Mouse (Mus musculus) CD8-positive naive resting alpha-beta T cell, adult 2 months (primary cell): ENCODE results near the gene Rin3.

Experiments used
- DNase-seq, 2 experiments: peaks; one replicate each; pipeline ENCODE4 v3.0.0; 2022; ENCODE audit warnings: low read depth in 2 of 2, low spot score in 2 of 2

The Rin3 gene

DNA sequence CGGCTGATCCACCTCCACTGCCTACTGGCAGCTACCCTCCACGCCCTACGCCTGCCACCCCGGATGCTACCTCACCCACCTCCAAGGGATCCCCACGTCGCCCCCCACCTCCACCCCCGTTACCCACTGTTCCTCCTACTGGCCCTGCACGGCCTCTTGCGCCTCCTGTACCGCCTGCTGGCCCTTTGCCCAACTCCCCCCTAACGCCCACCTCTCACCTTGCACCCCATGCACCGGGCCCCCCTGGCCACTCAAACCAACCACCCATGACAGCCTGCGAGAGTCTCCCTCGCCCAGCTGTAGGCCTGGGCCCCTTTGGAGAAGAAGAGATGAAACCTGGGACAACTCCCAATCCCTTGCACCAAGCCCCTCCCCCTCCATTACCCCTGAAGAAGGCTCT lies 85.7 kb downstream of the Rin3 start:
- DNase-seq, result no peak

DNA sequence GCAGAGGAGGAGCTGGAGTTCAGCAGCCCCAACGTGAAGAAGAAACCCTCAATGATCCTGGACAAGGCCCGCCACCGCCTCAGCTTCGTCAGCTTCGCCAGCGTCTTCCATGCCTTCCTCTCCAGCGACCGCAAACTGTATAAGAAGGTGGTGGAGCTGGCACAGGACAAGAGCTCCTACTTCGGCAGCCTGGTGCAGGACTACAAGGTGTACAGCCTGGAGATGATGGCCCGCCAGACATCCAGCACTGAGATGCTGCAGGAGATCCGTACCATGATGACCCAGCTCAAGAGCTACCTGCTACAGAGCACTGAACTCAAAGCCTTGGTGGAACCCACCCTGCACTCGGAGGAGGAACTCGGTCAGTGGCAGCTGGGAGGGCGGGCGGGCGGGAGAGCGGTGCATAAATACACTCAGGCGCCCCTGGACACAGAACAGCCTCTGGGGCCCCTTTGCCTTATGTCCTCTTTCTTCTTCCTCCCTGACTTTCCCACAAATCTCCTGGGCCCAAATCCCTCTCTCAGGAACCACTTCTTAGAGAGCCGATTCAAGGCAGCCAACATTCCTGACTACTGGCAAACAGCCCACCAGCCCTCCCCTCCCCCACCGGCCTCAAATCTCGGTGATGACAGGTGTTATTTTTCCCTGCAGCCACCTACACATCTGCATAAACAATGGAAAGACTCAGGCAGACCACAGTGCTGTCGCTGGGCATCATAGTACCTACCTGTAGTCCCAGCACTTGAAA lies 86.8 kb downstream of the Rin3 start:
- no peak for DNase-seq

DNA sequence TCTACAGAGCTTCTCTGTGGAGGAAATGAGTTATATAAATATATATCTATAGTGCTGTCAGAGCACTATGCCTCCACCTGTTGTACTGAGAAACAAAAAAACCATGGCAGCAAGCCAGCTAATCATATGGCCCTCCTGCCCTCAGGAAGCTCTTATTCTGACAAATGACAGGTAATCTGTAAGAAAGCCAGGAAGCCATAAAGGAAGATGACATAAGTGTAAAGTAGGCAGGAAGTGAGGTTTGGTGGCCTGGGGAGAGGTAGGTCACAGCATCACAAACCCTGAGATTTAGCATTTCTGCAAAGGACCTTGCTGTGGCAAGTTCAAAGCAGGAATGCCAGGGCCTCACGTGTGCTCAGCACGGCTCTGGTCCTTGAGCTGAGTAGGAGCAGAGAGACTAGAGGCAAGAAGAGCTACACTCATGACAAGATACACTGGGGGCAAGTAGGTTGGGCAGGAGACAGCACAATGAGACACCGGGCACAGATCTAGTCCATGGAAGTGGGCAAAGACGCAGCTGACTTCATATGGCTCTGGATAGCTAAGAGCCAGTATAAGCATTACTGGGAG lies 88.2 kb downstream of the Rin3 start:
- peak; percentile 52 to 65 for DNase-seq

DNA sequence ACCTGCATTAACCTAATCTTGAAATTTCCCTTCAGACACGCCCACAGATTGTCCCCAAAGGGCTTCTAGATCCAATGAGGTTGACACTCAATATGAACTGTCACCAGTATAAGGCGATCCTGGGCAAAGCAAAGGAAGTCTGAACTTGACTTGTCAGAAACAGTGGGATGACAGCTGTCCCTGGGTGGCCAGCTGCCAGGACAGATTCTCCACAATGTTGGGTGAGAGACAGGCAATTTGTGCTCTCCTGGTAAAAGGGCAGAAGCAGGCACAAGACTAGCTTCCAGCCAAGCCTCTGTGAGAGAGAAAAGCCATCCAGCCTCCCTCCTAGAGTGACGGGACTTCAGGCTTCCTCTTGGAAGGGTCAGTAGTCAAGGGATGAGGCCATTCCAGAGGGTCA lies 89.5 kb downstream of the Rin3 start:
- DNase-seq, result no peak

DNA sequence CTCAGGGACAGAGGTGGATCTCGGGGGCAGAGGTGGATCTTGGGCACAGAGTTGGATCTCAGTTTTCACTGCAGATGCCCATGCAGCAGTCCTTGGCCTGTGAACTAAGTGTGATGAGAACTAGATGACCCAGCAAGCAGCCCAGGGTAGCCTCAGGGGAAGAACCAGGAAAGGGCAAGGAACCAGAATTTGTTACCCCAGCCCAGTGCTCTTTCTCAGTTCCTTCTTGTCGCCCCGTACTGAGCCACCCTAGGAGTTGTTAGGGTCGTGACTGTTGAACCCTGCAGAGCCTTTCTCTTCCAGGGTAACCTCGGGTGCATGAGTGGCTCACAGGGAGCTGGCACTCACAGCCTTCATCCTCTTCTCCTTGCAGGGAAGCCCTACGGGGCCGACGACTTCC lies 99.3 kb downstream of the Rin3 start:
- no peak for DNase-seq

DNA sequence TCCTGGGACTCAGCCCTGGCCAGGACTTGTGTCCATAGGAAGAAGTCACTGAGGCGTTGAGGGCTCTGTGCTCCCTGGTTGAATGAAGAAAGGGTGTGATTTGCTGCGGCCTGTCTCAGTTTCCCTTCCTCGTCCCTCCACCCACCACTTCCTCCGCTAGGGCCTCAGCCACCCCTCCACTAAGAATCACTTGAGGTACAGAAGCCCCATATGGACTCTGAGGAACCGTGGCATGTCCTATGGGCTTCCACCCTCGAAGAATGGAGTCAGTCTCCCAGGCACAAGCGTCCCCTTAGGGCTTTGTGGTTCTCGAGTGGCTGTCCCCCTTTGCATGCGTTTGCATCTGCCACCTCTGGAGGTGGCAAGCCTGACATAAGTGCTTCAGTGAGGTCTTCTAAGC lies 100.4 kb downstream of the Rin3 start:
- DNase-seq, result no peak

DNA sequence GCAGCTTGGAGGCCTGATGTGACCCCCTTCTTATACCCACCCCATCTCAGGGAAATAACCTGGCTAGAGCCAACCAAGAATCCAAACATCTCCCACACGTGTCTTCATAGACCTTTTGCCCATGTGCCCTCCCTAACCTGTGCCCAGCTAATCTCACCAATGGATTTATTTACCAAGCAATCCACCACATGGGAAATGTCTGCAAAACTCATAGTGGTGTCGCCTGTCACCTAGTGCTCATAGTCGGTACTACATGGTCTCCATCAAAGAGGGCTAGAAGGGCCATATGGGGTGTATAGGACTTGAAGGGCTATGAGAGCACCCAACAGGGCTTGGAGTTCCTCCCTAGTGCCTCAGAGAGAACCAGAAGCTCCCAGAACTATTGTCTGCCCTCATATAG lies 102.0 kb downstream of the Rin3 start:
- peak; percentile 35 to 56 for DNase-seq

DNA sequence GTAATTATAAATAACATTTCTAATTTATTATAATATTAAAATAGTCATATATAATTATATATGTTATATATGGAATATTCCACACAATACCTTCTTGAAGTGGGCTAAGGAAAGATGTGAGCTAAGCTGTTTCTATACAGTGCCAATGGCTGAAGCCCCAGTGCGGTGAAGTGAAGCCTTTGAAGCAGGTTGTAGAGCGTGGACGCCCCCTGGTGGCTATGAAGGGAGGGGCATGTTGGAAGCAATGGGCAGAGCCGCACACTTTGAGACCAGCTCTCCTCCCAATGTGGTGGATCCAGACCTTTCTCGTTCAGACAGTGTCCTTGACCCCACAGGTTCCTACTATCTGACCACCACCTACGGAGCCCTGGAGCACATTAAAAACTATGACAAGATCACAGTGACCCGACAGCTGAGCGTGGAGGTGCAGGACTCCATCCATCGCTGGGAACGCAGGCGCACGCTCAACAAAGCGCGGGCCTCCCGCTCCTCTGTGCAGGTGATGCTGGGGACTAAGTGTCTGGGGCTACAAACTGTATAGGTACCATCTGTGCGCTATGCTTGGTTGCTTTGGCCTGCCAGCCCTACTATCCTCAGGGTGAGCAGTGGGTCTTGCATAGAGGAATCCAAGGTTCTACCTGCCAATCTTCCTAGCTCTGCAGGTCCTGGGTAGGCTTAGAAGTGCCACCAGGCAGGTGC lies 104.5 kb downstream of the Rin3 start:
- peak; percentile 82 to 87 for DNase-seq

DNA sequence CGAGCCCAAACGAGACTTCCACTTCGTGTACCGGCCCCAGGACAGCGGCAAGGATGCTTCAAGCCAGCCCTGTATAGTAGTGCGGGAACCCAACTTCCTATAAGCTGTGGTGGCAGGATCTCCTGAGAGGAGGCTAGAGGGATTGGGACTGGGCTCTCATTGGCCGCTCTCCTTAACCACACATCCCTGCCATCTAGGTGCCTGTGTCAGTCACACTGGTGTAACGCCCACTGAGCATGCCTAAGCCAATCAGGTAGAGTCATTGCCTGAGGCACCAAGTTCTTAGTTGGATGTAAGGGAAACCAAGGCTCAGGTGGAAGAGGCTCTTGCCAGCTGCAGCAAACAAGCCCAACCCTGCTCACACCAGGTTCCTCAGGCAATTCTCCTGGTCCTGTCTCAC lies 107.2 kb downstream of the Rin3 start:
- DNase-seq, result no peak

DNA sequence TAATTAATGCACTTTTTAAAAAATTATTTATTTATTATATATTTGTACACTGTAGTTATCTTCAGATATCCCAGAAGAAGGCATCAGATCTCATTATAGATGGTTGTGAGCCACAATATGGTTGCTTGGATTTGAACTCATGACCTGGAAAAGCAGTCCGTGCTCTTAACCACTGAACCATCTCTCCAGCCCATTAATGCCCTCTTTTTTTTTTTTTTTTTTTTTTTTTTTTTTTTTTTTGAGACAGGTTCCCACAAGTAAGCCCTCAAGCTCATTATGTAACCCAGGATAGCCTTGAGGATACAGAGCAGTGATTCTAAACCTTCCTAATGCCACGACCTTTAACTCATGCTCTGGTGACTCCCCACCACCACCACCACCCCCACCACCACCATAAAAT lies 108.3 kb downstream of the Rin3 start:
- DNase-seq, result no peak

DNA sequence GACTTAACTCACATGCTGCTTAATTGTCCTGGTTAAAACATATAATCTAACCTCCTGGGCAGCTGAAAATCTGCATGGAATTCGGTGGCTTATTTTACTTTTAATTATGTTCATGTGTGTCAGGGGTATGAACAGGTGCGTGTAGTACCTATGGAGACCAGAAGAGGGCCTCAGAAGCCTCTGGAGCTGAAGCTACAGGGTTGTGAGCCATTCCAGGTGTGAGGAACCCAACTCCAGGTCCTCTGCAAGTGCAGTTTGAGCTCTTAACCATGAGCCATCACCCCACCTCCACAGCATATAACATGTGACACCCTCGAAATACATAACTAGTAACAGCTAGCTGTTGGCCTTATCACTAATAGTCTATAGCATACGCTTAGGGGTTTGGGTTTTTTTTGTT lies 109.1 kb downstream of the Rin3 start:
- peak in 1 of 2 experiments; percentile 28 for DNase-seq

DNA sequence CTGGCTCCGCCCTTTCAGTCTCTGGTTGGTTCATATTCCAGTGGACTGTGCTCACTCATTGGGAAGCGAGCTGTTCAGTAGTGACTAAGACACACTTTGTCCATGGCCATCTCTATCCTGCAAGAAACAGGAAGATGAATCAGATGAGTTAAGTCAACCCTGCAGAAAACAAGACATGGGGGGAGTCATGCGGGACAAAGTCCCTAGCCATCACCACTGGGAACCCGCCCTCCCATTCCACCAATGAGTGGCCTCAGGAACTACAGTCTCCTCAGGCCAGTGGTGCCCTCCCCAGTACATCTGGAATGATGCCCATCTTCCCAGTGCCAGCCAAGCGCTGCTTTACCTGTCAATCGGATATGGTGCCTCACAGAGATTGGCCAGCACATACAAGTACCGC lies 111.6 kb downstream of the Rin3 start:
- DNase-seq, result no peak

DNA sequence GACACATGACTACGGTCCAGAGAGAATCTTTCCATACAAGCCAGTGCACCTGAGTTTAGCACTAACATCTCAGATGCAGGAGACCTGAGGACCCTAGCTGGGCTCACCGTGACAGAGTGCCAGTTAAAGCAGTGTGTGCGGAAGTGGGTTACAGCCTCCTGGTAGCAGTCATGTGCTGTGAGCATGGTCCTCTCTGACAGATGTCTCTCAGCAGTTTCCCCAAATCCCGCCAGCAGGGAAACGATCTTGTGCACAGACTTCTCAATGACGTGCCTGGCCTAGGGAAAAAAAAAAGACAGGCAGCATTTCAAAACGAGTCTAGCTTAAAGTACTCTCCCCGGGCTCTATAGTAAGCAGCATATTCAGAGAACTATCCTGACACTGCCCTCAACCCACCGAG lies 112.7 kb downstream of the Rin3 start:
- no peak for DNase-seq

DNA sequence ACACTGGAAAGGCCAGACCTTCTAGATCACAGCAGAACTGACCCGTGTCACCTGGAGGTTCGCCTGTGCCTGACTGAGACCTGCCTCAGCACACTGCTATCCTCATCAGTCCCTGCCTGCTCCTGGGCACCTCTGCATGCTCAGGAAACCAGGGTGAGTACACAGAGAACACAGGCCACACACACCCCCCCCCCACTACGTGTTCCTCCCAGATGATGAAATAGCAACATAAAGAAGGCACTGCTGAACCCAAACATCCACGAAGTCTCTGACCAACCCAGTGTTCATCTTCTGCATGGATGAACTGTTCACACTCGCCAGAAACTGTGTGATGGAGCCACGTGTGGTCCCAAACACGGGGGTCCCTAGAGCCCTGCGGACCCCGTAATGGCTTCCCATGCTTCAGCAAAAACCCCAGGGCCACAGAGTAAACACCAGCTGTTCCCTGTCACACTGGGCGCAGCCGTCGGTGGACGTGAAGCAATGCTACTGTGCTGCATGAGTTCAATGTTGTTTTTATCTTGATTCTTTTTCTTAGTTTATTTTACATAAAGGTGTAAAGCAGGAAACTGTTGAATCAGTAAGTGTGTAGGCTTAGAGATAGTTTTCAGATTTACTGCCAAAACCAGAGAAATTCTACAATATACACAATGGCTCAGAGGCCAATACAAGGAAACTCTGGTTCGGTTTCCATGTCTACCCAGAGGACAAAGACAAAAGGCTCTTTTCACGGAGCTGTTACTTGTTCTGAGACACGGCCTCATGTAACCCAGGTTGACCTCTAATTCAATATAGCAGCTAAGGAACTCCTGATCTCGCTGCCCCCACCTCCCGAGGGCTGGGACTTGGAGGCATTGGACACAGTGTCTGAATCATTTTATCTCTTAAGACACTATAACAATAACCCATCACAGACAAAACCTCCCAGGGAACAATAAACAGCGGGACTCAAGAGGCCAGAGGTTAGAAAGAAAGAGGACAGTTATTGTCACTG lies 113.4 kb downstream of the Rin3 start:
- DNase-seq, result no peak

DNA sequence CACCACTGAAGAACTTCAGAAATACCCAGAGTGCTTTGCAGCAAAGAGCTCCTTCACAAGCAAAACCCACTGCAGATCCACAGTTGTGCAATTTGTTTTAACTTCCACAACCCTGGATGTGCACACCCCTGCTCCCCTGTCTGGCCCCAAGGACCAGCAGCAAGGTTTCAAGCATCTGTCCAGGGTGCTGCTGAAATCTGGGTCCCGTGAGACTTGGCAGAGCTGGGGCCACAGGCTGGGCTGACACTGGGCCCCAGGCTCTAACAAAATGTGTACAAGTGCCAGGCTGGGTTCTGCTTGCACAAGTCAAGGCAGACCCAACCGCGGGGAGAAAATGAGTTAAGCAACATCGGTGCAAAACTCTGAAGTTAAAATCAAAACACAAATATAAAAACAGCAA lies 115.7 kb downstream of the Rin3 start:
- DNase-seq, result no peak

DNA sequence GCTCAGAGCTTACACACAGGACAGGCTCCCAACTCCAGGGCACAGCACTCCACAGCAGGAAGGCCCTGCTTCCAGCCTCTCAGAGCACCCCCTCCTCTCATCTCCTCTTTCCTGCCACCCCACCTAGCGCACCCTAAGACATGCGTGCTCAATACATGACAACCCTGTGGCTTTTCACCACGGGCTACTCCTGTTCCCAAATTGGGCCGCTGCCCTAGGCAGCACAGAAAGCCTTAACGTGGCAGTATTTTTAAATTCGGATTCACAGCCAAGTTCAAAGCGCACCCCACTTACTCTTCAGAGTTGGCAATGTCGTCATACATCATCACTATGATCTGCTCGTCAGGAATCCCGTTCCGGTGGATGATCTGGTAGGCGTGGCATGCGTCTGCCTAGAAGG lies 130.3 kb downstream of the Rin3 start:
- no peak for DNase-seq

DNA sequence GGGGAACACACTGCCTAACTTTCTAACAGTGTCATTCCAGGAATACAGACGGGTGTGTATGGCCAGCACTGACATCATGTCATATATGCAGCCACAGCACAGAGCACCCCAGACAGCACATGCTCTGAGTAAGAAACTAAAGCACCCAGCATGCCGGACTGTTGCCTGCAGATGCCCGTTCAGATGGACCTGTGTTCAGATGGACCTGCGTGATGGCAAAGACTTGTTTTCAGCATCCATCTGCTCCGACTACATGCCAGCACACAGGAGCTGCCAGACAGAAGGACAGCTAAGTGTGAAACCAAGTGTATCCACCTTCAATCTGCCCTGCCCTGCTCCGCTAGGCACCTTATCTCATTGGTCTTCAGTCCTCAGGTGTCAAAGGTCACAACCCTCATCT lies 131.8 kb downstream of the Rin3 start:
- DNase-seq, result no peak

DNA sequence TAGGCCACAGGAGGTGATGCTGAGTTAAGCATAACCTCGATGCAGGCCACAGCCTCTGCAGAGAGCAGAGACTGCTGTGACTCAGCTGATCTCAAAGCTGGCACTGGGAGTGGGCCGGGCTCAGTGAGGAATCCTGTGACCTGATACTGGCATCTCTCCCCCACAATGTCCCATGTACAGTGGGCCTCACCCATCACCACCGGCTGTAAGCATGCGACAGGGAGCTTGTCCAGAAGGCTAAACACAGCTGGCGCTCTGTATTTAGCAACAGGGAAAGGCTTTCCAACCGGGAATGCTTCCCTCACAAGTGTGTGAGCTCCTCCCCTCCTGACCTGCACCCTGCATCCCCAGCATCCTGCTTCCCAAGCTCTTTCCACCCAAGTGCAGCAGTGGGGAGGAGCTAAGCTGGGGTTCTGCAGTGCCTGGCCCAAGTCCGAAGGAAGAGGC lies 133.6 kb downstream of the Rin3 start:
- no peak for DNase-seq

DNA sequence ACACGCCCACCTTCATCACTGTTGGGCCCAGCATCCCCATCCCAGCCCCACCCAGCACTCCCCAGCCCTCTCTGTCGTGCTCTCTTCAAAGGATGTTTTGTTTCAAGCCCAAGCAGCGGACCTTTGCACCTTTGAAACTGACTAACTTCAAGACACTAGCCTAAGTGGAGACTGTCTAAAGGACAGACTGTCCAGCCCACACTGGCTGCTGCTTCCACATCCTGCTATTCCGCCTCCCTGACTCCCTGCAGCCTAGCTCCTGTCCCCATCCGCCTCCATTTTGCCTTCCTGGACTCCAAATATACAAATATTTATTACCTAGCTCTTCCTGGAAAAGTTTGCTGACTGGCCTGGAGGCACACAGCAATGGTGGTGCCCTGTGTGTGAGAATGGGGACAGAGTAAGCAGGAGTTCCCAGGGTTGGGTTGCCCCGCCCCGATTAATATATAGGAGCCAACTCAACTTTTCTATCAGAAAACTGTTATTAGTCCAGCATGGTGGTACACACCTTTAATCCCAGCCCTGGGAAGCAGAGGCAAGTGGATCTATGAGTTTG lies 134.2 kb downstream of the Rin3 start:
- DNase-seq, result no peak

DNA sequence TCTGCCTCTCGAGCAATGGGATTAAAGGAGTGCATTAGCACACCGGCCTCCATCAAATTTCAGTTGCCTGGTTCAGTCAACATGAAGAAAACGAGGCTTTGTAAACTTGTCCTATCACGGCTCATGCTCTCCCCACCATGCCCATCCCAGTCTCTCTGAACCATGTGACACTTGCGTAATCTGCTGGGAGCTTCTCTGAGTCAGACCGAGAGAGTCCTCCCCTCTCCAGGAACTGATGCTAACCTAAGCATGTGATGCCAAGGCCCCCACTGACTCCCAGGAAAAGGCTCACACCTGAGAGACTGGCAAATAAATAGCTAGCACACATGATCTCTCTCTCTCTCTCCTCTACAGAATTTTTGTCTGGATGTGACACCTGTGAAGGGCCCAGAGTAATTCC lies 134.9 kb downstream of the Rin3 start:
- no peak for DNase-seq

DNA sequence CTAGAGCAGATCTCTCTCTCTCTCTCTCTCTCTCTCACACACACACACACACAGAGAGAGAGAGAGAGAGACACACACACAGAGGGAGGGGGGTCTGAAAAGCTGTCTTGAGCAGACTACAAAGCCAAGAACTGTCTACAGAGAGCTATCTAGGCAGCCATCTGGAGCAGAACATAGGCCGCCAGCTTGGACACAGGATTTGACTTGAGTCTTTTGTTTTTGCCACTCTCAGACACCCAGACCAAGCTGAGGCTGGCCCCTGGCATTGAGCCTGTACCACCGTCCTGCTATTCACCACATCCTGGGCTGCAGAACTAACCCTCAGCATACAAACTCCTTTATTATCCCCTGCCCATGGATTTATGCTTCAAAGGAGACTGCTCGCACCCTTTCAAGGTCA lies 136.7 kb downstream of the Rin3 start:
- no peak for DNase-seq
